Mouse (Mus musculus): ENCODE results near the gene Nup210l. TPM values are rescaled to one million over a fixed set of nuclear protein-coding genes. Genes with fewer than 3 reads are reported as not detected.
"Not testable (repeated sequence)": the region's sequence is repeated elsewhere in the genome, so short reads cannot be mapped to it uniquely, and the experiment has no call there.

Nup210l gene
- polyA plus RNA-seq, 1 experiment from 2014 or later: 0.50 TPM

- 91% methylated on average over 2 of the region's 2 CpGs for WGBS
- Histone ChIP-seq H3K4me3 (replicated peaks) (no peak overlapping the region), H3K27ac (no peak overlapping the region), H3K4me2 (no peak overlapping the region), H3K36me3 (replicated peaks) (peaks cover 41% of the 10 kb centered on the region), H3K9ac (no peak overlapping the region), H3K4me1 (no peaks in the 10 kb centered on the region), H3K9me3 (no peaks in the 10 kb centered on the region), H3K27me3 (no peaks in the 10 kb centered on the region)
- ATAC-seq (ENCODE audit: low FRiP score): no peak
Observed at GRCm38 (mm10) chr3:90101673-90102072, 2.3 kb upstream of the Nup210l start.

DNA sequence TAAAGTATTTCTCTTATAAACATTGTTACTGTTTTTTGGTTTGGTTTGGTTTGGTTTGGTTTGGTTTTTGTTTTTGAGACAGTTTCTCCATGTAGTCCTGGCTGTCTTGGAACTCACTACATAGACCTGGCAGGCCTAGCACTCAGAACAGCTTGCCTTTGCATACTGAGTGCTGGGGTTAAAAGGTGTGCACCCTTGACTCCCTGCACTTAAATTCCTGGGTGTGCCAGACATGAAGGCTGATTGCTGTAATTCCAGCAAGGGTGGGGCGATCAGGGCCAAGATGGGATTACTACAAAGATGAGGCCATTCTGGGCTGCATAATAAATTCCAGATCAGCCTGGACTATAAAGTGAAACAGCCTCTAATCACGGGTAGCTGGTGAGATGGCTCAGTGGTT, 1.7 kb upstream of the Nup210l start:
- no peak for ATAC-seq (ENCODE audit: low FRiP score)
- Histone ChIP-seq H3K9ac (no peak overlapping the region), H3K4me3 (replicated peaks) (no peak overlapping the region), H3K4me1 (no peaks in the 10 kb centered on the region), H3K27me3 (no peaks in the 10 kb centered on the region), H3K27ac (no peak overlapping the region), H3K4me2 (no peak overlapping the region), H3K9me3 (no peaks in the 10 kb centered on the region), H3K36me3 (replicated peaks) (peaks cover 38% of the 10 kb centered on the region)
- WGBS: 82% methylated on average over 2 of the region's 2 CpGs

GRCm38 (mm10) chr3:90103176-90103575, 756 bp upstream of the Nup210l start:
- no peak overlapping the region for H3K9ac ChIP-seq
- no peaks in the 10 kb centered on the region for H3K9me3 ChIP-seq
- 91% methylated on average over 2 of the region's 2 CpGs for WGBS
- no peak overlapping the region for H3K27ac ChIP-seq
- H3K36me3 ChIP-seq (replicated peaks): peaks cover 29% of the 10 kb centered on the region
- H3K4me1 ChIP-seq: no peaks in the 10 kb centered on the region
- H3K27me3 ChIP-seq: no peaks in the 10 kb centered on the region
- H3K4me2 ChIP-seq: no peak overlapping the region
- ATAC-seq (ENCODE audit: low FRiP score): no peak
- H3K4me3 ChIP-seq (replicated peaks): no peak overlapping the region

DNA sequence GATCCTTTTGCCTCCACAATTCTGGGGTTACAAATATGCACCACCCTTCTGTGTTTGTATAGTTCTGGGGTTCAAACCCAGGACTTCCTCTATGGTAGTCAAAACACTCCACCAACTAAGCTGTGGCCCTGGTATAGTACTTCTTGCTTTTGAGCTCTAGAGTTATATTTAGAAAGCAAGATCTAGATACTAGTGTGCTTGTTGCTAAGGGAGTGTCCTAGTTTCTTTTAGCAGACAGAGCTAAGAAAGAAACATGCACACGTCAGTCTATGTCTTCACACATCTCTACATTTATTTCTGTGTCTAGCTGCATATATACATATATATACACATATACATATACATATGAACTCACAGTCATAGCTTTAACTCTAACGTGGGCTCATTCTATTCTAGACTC, 7.8 kb downstream of the Nup210l start:
- WGBS: 86% methylated on average over 2 of the region's 2 CpGs
- Histone ChIP-seq H3K4me3 (replicated peaks) (no peak overlapping the region), H3K4me2 (no peak overlapping the region), H3K27ac (no peak overlapping the region), H3K9ac (no peak overlapping the region), H3K27me3 (no peaks in the 10 kb centered on the region), H3K36me3 (replicated peaks) (no peaks in the 10 kb centered on the region), H3K4me1 (no peaks in the 10 kb centered on the region), H3K9me3 (no peaks in the 10 kb centered on the region)
- no peak for ATAC-seq (ENCODE audit: low FRiP score)

GRCm38 (mm10) chr3:90114342-90114741, 10.4 kb downstream of the Nup210l start:
- Histone ChIP-seq H3K27ac (no peak overlapping the region), H3K4me1 (no peaks in the 10 kb centered on the region), H3K27me3 (no peaks in the 10 kb centered on the region), H3K4me3 (replicated peaks) (no peak overlapping the region), H3K36me3 (replicated peaks) (no peaks in the 10 kb centered on the region), H3K9ac (no peak overlapping the region), H3K4me2 (no peak overlapping the region), H3K9me3 (no peaks in the 10 kb centered on the region)
- no peak for ATAC-seq (ENCODE audit: low FRiP score)
- WGBS: 100% methylated on average over 2 of the region's 2 CpGs

- Histone ChIP-seq H3K4me1 (no peaks in the 10 kb centered on the region), H3K27ac (no peak overlapping the region), H3K9ac (no peak overlapping the region), H3K36me3 (replicated peaks) (no peaks in the 10 kb centered on the region), H3K27me3 (no peaks in the 10 kb centered on the region), H3K9me3 (no peaks in the 10 kb centered on the region), H3K4me3 (replicated peaks) (no peak overlapping the region), H3K4me2 (no peak overlapping the region)
- 79% methylated on average over 3 of the region's 3 CpGs for WGBS
- ATAC-seq (ENCODE audit: low FRiP score): no peak
Observed at GRCm38 (mm10) chr3:90115526-90115925, 11.6 kb downstream of the Nup210l start.

GRCm38 (mm10) chr3:90118132-90118790, 14.3 kb downstream of the Nup210l start:
- ATAC-seq (ENCODE audit: low FRiP score): no peak
- Histone ChIP-seq H3K27me3 (no peaks in the 10 kb centered on the region), H3K4me2 (no peak overlapping the region), H3K9me3 (no peaks in the 10 kb centered on the region), H3K4me3 (replicated peaks) (no peak overlapping the region), H3K36me3 (replicated peaks) (no peaks in the 10 kb centered on the region), H3K27ac (no peak overlapping the region), H3K4me1 (no peaks in the 10 kb centered on the region), H3K9ac (no peak overlapping the region)
- 94% methylated on average over 13 of the region's 13 CpGs for WGBS

DNA sequence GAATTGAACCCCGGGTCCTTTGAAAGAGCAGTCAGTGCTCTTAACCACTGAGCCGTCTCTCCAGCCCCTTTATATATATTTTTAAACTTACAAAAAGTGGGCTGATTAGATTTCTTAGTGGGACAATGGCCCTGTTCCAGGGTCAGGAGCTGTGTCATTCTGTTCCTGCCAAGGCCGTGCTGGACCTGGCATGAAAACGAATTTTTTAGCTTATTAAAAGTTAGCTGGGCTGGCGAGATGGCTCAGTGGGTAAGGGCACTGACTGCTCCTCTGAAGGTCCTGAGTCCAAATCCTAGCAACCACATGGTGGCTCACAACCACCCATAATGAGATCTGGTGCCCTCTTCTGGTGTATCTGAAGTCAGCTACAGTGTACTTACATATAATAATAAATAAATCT, 18.1 kb downstream of the Nup210l start:
- ATAC-seq (ENCODE audit: low FRiP score); H3K4me3 ChIP-seq (replicated peaks); H3K9ac ChIP-seq; H3K36me3 ChIP-seq (replicated peaks); H3K4me2 ChIP-seq; H3K27me3 ChIP-seq; H3K9me3 ChIP-seq; H3K4me1 ChIP-seq; H3K27ac ChIP-seq: not testable (repeated sequence)
- 80% methylated on average over 5 of the region's 5 CpGs for WGBS

GRCm38 (mm10) chr3:90125710-90126109, 21.8 kb downstream of the Nup210l start:
- H3K4me3 ChIP-seq (replicated peaks): no peak overlapping the region
- no peaks in the 10 kb centered on the region for H3K4me1 ChIP-seq
- no peaks in the 10 kb centered on the region for H3K9me3 ChIP-seq
- H3K4me2 ChIP-seq: no peak overlapping the region
- no peak for ATAC-seq (ENCODE audit: low FRiP score)
- no peak overlapping the region for H3K9ac ChIP-seq
- H3K27me3 ChIP-seq: no peaks in the 10 kb centered on the region
- no peaks in the 10 kb centered on the region for H3K36me3 ChIP-seq (replicated peaks)
- WGBS: 85% methylated on average over 5 of the region's 5 CpGs
- no peak overlapping the region for H3K27ac ChIP-seq

- 90% methylated on average over 6 of the region's 6 CpGs for WGBS
- ATAC-seq (ENCODE audit: low FRiP score): no peak
- no peak overlapping the region for H3K9ac ChIP-seq
- H3K4me3 ChIP-seq (replicated peaks): no peak overlapping the region
- H3K36me3 ChIP-seq (replicated peaks): no peaks in the 10 kb centered on the region
- H3K9me3 ChIP-seq: no peaks in the 10 kb centered on the region
- no peaks in the 10 kb centered on the region for H3K27me3 ChIP-seq
- no peaks in the 10 kb centered on the region for H3K4me1 ChIP-seq
- no peak overlapping the region for H3K4me2 ChIP-seq
- no peak overlapping the region for H3K27ac ChIP-seq
Observed at GRCm38 (mm10) chr3:90127881-90128280, 23.9 kb downstream of the Nup210l start.

DNA sequence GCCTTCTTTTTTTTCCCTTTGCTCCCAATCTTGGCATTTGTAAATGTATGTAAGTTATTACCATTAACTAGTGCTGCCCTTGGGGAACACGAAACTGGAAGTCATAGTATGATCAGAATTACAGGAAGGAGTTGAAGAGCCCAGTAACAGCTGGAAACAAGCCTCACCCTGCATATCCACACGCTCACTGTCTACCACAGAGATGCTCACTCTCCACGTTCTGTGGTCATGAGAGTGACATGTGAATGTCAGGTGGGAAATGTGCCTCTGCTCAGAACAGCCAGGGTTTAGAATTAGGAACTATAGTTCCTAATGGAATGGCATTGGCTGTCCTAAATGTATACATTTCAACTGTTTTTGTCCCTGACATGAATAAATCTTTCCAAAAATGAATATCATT, 28.8 kb downstream of the Nup210l start:
- 87% methylated on average over 3 of the region's 3 CpGs for WGBS
- no peak for ATAC-seq (ENCODE audit: low FRiP score)
- H3K4me2 ChIP-seq: no peak overlapping the region
- H3K4me1 ChIP-seq: no peaks in the 10 kb centered on the region
- no peak overlapping the region for H3K4me3 ChIP-seq (replicated peaks)
- no peaks in the 10 kb centered on the region for H3K36me3 ChIP-seq (replicated peaks)
- no peaks in the 10 kb centered on the region for H3K27me3 ChIP-seq
- H3K27ac ChIP-seq: no peak overlapping the region
- no peaks in the 10 kb centered on the region for H3K9me3 ChIP-seq
- no peak overlapping the region for H3K9ac ChIP-seq

GRCm38 (mm10) chr3:90133331-90133730, 29.4 kb downstream of the Nup210l start:
- no peak for ATAC-seq (ENCODE audit: low FRiP score)
- Histone ChIP-seq H3K4me3 (replicated peaks) (no peak overlapping the region), H3K9me3 (no peaks in the 10 kb centered on the region), H3K36me3 (replicated peaks) (no peaks in the 10 kb centered on the region), H3K9ac (no peak overlapping the region), H3K4me2 (no peak overlapping the region), H3K4me1 (no peaks in the 10 kb centered on the region), H3K27ac (no peak overlapping the region), H3K27me3 (no peaks in the 10 kb centered on the region)
- WGBS: 94% methylated on average over 1 of the region's 1 CpGs

GRCm38 (mm10) chr3:90134483-90134882, 30.6 kb downstream of the Nup210l start:
- Histone ChIP-seq H3K4me3 (replicated peaks) (no peak overlapping the region), H3K4me1 (no peaks in the 10 kb centered on the region), H3K9ac (no peak overlapping the region), H3K9me3 (no peaks in the 10 kb centered on the region), H3K27me3 (no peaks in the 10 kb centered on the region), H3K36me3 (replicated peaks) (no peaks in the 10 kb centered on the region), H3K4me2 (no peak overlapping the region), H3K27ac (no peak overlapping the region)
- ATAC-seq (ENCODE audit: low FRiP score): no peak
- WGBS: 77% methylated on average over 3 of the region's 3 CpGs

Measured in forebrain, embryonic 12.5 days (tissue).